Mouse (Mus musculus): ENCODE measurements around the gene Snrnp200.
"Not testable (repeated sequence)": the region's sequence is repeated elsewhere in the genome, so short reads cannot be mapped to it uniquely, and the experiment has no call there.

DNA sequence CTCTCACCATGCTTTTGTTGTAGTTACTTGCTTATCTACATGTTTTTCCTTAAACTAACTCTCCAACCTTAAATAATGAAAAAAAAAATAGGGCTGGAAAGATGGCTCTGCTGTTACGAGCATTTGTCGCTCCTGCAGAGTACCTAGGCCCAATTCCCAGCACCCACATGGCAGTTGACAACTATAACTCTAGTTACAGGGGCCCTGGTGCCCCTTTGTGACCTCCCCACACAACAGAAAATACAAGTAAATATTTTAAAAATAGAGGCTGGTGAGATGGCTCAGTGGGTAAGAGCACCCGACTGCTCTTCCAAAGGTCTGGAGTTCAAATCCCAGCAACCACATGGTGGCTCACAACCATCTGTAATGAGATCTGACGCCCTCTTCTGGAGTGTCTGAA lies 2.2 kb upstream of the Snrnp200 start:
- not testable (repeated sequence) for TF ChIP-seq CTCF, EP300 (IDR thresholded peaks at IDR 0.05)
